Mouse (Mus musculus): Measurements from ENCODE around the gene Stard8. TPM values are rescaled to one million over a fixed set of nuclear protein-coding genes. Genes with fewer than 3 reads are reported as not detected.
"Not testable (repeated sequence)": the region's sequence is repeated elsewhere in the genome, so short reads cannot be mapped to it uniquely, and the experiment has no call there.

Stard8 gene
- polyA plus RNA-seq (2016; fragmentation: Nextera tagmentation; extraction: Ambion mirVana): 8.7 and 9.5 TPM in 2 replicates

GRCm38 (mm10) chrX:99003046-99003445, at the start of gene Stard8:
Stard8 (plus strand) TSS chrX:99003248.
- H3K27ac ChIP-seq: peak within 1 kb of the TSS; percentile 53
- 0 out of 2 replicates have a peak, but pooled peaks cover 8% of the 10 kb centered on the region for H3K4me1 ChIP-seq
- 40% methylated on average over 9 of the region's 9 CpGs for WGBS
- DNase-seq (ENCODE audit: low spot score): no peak
- 0 out of 2 replicates have a peak within 1 kb of the TSS, but pooled peaks have one; percentile 6 for H3K4me3 ChIP-seq
- H3K9me3 ChIP-seq (replicated peaks): no peaks in the 10 kb centered on the region
- H3K36me3 ChIP-seq: no peaks in the 10 kb centered on the region
- H3K27me3 ChIP-seq (ENCODE audit: low read depth, poor library complexity, severe bottlenecking): peaks cover 89% of the 10 kb centered on the region

- Histone ChIP-seq H3K9me3 (replicated peaks) (no peaks in the 10 kb centered on the region), H3K27ac (no peak overlapping the region), H3K27me3 (ENCODE audit: low read depth, poor library complexity, severe bottlenecking) (peaks cover 53% of the 10 kb centered on the region), H3K4me1 (no peaks in the 10 kb centered on the region), H3K4me3 (no peak overlapping the region), H3K36me3 (no peaks in the 10 kb centered on the region)
- WGBS: 23% methylated on average over 6 of the region's 6 CpGs
- peak; percentile 56 for DNase-seq (ENCODE audit: low spot score)
These were observed 49.1 kb upstream of the Stard8 start for GRCm38 (mm10) chrX:98953941-98954340.

GRCm38 (mm10) chrX:98958287-98958686, 44.8 kb upstream of the Stard8 start:
- Histone ChIP-seq H3K9me3 (replicated peaks) (no peaks in the 10 kb centered on the region), H3K4me1 (no peaks in the 10 kb centered on the region), H3K36me3 (no peaks in the 10 kb centered on the region), H3K27ac (no peak overlapping the region), H3K27me3 (ENCODE audit: low read depth, poor library complexity, severe bottlenecking) (peaks cover 73% of the 10 kb centered on the region), H3K4me3 (no peak overlapping the region)
- DNase-seq (ENCODE audit: low spot score): no peak
- WGBS: 89% methylated on average over 9 of the region's 9 CpGs

- Histone ChIP-seq H3K27me3 (ENCODE audit: low read depth, poor library complexity, severe bottlenecking) (peaks cover 81% of the 10 kb centered on the region), H3K9me3 (replicated peaks) (no peaks in the 10 kb centered on the region), H3K4me1 (no peaks in the 10 kb centered on the region), H3K27ac (no peak overlapping the region), H3K4me3 (no peak overlapping the region), H3K36me3 (no peaks in the 10 kb centered on the region)
- WGBS: 84% methylated on average over 4 of the region's 4 CpGs
- no peak for DNase-seq (ENCODE audit: low spot score)
These were observed 44.0 kb upstream of the Stard8 start for GRCm38 (mm10) chrX:98959050-98959449.

- H3K4me3 ChIP-seq: no peak overlapping the region
- no peak for DNase-seq (ENCODE audit: low spot score)
- no peaks in the 10 kb centered on the region for H3K4me1 ChIP-seq
- H3K36me3 ChIP-seq: no peaks in the 10 kb centered on the region
- H3K27ac ChIP-seq: no peak overlapping the region
- H3K9me3 ChIP-seq (replicated peaks): no peaks in the 10 kb centered on the region
- peaks cover 79% of the 10 kb centered on the region for H3K27me3 ChIP-seq (ENCODE audit: low read depth, poor library complexity, severe bottlenecking)
These were observed 39.3 kb upstream of the Stard8 start for GRCm38 (mm10) chrX:98963742-98964141.

- DNase-seq (ENCODE audit: low spot score): no peak
- no peaks in the 10 kb centered on the region for H3K4me1 ChIP-seq
- H3K27me3 ChIP-seq (ENCODE audit: low read depth, poor library complexity, severe bottlenecking): peaks cover 77% of the 10 kb centered on the region
- H3K36me3 ChIP-seq: no peaks in the 10 kb centered on the region
- no peak overlapping the region for H3K27ac ChIP-seq
- H3K9me3 ChIP-seq (replicated peaks): no peaks in the 10 kb centered on the region
- no peak overlapping the region for H3K4me3 ChIP-seq
These were observed 38.5 kb upstream of the Stard8 start for GRCm38 (mm10) chrX:98964513-98964912.

GRCm38 (mm10) chrX:98986611-98987010, 16.4 kb upstream of the Stard8 start:
- peaks cover 61% of the 10 kb centered on the region for H3K27me3 ChIP-seq (ENCODE audit: low read depth, poor library complexity, severe bottlenecking)
- WGBS: 56% methylated on average over 5 of the region's 5 CpGs

GRCm38 (mm10) chrX:98989574-98989973, 13.5 kb upstream of the Stard8 start:
- Histone ChIP-seq H3K4me3 (no peak overlapping the region), H3K27me3 (ENCODE audit: low read depth, poor library complexity, severe bottlenecking) (peaks cover 65% of the 10 kb centered on the region), H3K4me1 (no peaks in the 10 kb centered on the region), H3K36me3 (no peaks in the 10 kb centered on the region), H3K9me3 (replicated peaks) (no peaks in the 10 kb centered on the region), H3K27ac (no peak overlapping the region)
- WGBS: 34% methylated on average over 6 of the region's 6 CpGs
- peak; percentile 56 for DNase-seq (ENCODE audit: low spot score)

More at GRCm38 (mm10) chrX:98986611-98987010, 16.4 kb upstream of the Stard8 start:
- not testable (repeated sequence) for H3K9me3 ChIP-seq (replicated peaks); H3K4me3 ChIP-seq; DNase-seq (ENCODE audit: low spot score); H3K4me1 ChIP-seq; H3K36me3 ChIP-seq; H3K27ac ChIP-seq

GRCm38 (mm10) chrX:99002065-99002464, 983 bp upstream of the Stard8 start:
- H3K9me3 ChIP-seq (replicated peaks): no peaks in the 10 kb centered on the region
- H3K4me3 ChIP-seq: no peak overlapping the region
- no peak for DNase-seq (ENCODE audit: low spot score)
- no peak overlapping the region for H3K27ac ChIP-seq
- H3K4me1 ChIP-seq: 0 out of 2 replicates have a peak, but pooled peaks cover 8% of the 10 kb centered on the region
- WGBS: 75% methylated on average over 6 of the region's 6 CpGs
- no peaks in the 10 kb centered on the region for H3K36me3 ChIP-seq
- peaks cover 84% of the 10 kb centered on the region for H3K27me3 ChIP-seq (ENCODE audit: low read depth, poor library complexity, severe bottlenecking)

GRCm38 (mm10) chrX:99010581-99010980, 7.5 kb downstream of the Stard8 start:
- no peak for DNase-seq (ENCODE audit: low spot score)
- Histone ChIP-seq H3K4me3 (no peak overlapping the region), H3K4me1 (no peaks in the 10 kb centered on the region), H3K36me3 (no peaks in the 10 kb centered on the region), H3K27me3 (ENCODE audit: low read depth, poor library complexity, severe bottlenecking) (peaks cover 96% of the 10 kb centered on the region), H3K9me3 (replicated peaks) (no peaks in the 10 kb centered on the region), H3K27ac (no peak overlapping the region)
- 95% methylated on average over 5 of the region's 5 CpGs for WGBS

- Histone ChIP-seq H3K36me3 (no peaks in the 10 kb centered on the region), H3K27me3 (ENCODE audit: low read depth, poor library complexity, severe bottlenecking) (peaks cover 95% of the 10 kb centered on the region), H3K4me3 (no peak overlapping the region), H3K9me3 (replicated peaks) (no peaks in the 10 kb centered on the region), H3K27ac (no peak overlapping the region), H3K4me1 (no peaks in the 10 kb centered on the region)
- 83% methylated on average over 3 of the region's 3 CpGs for WGBS
- no peak for DNase-seq (ENCODE audit: low spot score)
These were observed 8.2 kb downstream of the Stard8 start for GRCm38 (mm10) chrX:99011281-99011680.

GRCm38 (mm10) chrX:99012486-99012885, 9.4 kb downstream of the Stard8 start:
- DNase-seq (ENCODE audit: low spot score): no peak
- Histone ChIP-seq H3K36me3 (no peaks in the 10 kb centered on the region), H3K4me1 (no peaks in the 10 kb centered on the region), H3K27me3 (ENCODE audit: low read depth, poor library complexity, severe bottlenecking) (peaks cover 98% of the 10 kb centered on the region), H3K9me3 (replicated peaks) (no peaks in the 10 kb centered on the region), H3K4me3 (no peak overlapping the region), H3K27ac (no peak overlapping the region)
- WGBS: 96% methylated on average over 3 of the region's 3 CpGs

GRCm38 (mm10) chrX:99015705-99016104, 12.7 kb downstream of the Stard8 start:
- no peak for DNase-seq (ENCODE audit: low spot score)
- H3K36me3 ChIP-seq: no peaks in the 10 kb centered on the region
- H3K27ac ChIP-seq: no peak overlapping the region
- no peak overlapping the region for H3K4me3 ChIP-seq
- H3K9me3 ChIP-seq (replicated peaks): no peaks in the 10 kb centered on the region
- H3K27me3 ChIP-seq (ENCODE audit: low read depth, poor library complexity, severe bottlenecking): peaks cover 99% of the 10 kb centered on the region
- 84% methylated on average over 2 of the region's 2 CpGs for WGBS
- H3K4me1 ChIP-seq: peaks cover 8% of the 10 kb centered on the region; the same call in 1 of the 2 replicates

GRCm38 (mm10) chrX:99016987-99017386, 13.9 kb downstream of the Stard8 start:
- no peak overlapping the region for H3K27ac ChIP-seq
- H3K36me3 ChIP-seq: no peaks in the 10 kb centered on the region
- WGBS: 81% methylated on average over 8 of the region's 8 CpGs
- H3K27me3 ChIP-seq (ENCODE audit: low read depth, poor library complexity, severe bottlenecking): peaks cover 99% of the 10 kb centered on the region
- no peak overlapping the region for H3K4me3 ChIP-seq
- no peak for DNase-seq (ENCODE audit: low spot score)
- no peaks in the 10 kb centered on the region for H3K9me3 ChIP-seq (replicated peaks)
- peaks cover 8% of the 10 kb centered on the region; the same call in 1 of the 2 replicates for H3K4me1 ChIP-seq

Data from limb, embryonic 10.5 days (tissue).